ENCODE assay signal across 16 mouse cellular contexts in genomic region chr17:51358362-51358739, GRCm38 (mm10).
A peak's percentile ranks its signal among the peaks of the same experiment; 100 is the strongest.
DNase-seq lines count a peak whose midpoint lies in the region; ATAC-seq and TF ChIP-seq lines count a peak whose summit lies in the region.
"Had no signal": no experiment of that assay in that cellular context is flagged by ENCODE, and none has a peak within 500 bp of the region (broad histone marks: within the 10 kb centered on the region; RNA-seq: fewer than 3 reads in every experiment).

No protein-coding gene starts in this region.

- ATAC-seq in embryonic facial prominence, embryonic 11.5 days (replicated peaks; ENCODE audit: insufficient number of reproducible peaks, low FRiP score, low TSS enrichment, low read depth) = peak; percentile 52; the same call in 1 of the 2 replicates
- ATAC-seq in forebrain, embryonic 15.5 days (replicated peaks) = peak; percentile 77
- peak; percentile 71 for ATAC-seq in midbrain, embryonic 12.5 days (ENCODE audit: low FRiP score, low read depth)
- ATAC-seq: liver, embryonic 12.5 days; Patski had no signal

- H3K9me3 ChIP-seq in embryonic facial prominence, embryonic 11.5 days (replicated peaks; ENCODE audit: control insufficient read depth, low read length) = no peaks in the 10 kb centered on the region
- H3K9me3 ChIP-seq in embryonic facial prominence, embryonic 10.5 days = no peaks in the 10 kb centered on the region
- no peaks in the 10 kb centered on the region for H3K9me3 ChIP-seq in MEL (replicated peaks; ENCODE audit: insufficient read depth, low read length)
- H3K9me3 ChIP-seq in forebrain, embryonic 15.5 days = no peaks in the 10 kb centered on the region
- H3K9me3 ChIP-seq in midbrain, embryonic 12.5 days = no peaks in the 10 kb centered on the region
- H3K9me3 ChIP-seq: heart, embryonic 12.5 days; liver, embryonic 12.5 days had no signal

- WGBS in embryonic facial prominence, embryonic 11.5 days = 36% methylated on average over 4 of the region's 4 CpGs
- WGBS in embryonic facial prominence, embryonic 10.5 days = 59% methylated on average over 4 of the region's 4 CpGs
- WGBS in forebrain, embryonic 15.5 days = 3% methylated on average over 4 of the region's 4 CpGs
- WGBS in midbrain, embryonic 12.5 days = 40% methylated on average over 4 of the region's 4 CpGs

- no peak overlapping the region for H3K27ac ChIP-seq in embryonic facial prominence, embryonic 11.5 days (replicated peaks; ENCODE audit: low read depth, low read length)
- H3K27ac ChIP-seq in embryonic facial prominence, embryonic 10.5 days (replicated peaks) = no peak overlapping the region
- no peak overlapping the region for H3K27ac ChIP-seq in MEL (ENCODE audit: control insufficient read depth, low read depth, low read length)
- no peak overlapping the region for H3K27ac ChIP-seq in forebrain, embryonic 15.5 days (replicated peaks)
- no peak overlapping the region for H3K27ac ChIP-seq in midbrain, embryonic 12.5 days (replicated peaks)
- H3K27ac ChIP-seq: liver, embryonic 12.5 days; macrophage had no signal

- DNase-seq in embryonic facial prominence, embryonic 11.5 days (ENCODE audit: low spot score) = no peak
- no peak for DNase-seq in embryonic facial prominence, embryonic 10.5 days (ENCODE audit: low spot score)
- peak; percentile 65 for DNase-seq in MEL (ENCODE audit: low read depth, low spot score)
- no peak for DNase-seq in B cell, adult 2 months
- DNase-seq in cerebellum, adult 18-20 months = no peak
- DNase-seq in cerebellum, adult 11 months = no peak
- DNase-seq: cerebellum, postnatal 36 days; gastrocnemius, postnatal 10 days; kidney, adult 8-10 months; spleen, adult 18-20 months had no signal

- no peaks in the 10 kb centered on the region for H3K79me2 ChIP-seq in MEL (ENCODE audit: control insufficient read depth, insufficient read depth, low read length, poor library complexity)

- TF ChIP-seq CTCF in MEL (IDR thresholded peaks at IDR 0.05 in 2 of 3, conservative IDR thresholded peaks at IDR 0.05 in 1 of 3; ENCODE audit: control insufficient read depth in 1 of 3, insufficient read depth in 1 of 3, low read depth in 2 of 3, low read length in 3 of 3, poor library complexity in 1 of 3, severe bottlenecking in 1 of 3) = no peak

- no peak overlapping the region for H3K9ac ChIP-seq in embryonic facial prominence, embryonic 11.5 days (replicated peaks; ENCODE audit: low read length)
- no peak overlapping the region for H3K9ac ChIP-seq in MEL (ENCODE audit: control insufficient read depth, low read depth, low read length, poor library complexity, severe bottlenecking)
- H3K9ac ChIP-seq in forebrain, embryonic 15.5 days (replicated peaks) = no peak overlapping the region
- H3K9ac ChIP-seq in midbrain, embryonic 12.5 days (replicated peaks) = no peak overlapping the region
- H3K9ac ChIP-seq: heart, embryonic 12.5 days; liver, embryonic 12.5 days had no signal

- TF ChIP-seq POLR2A in MEL (IDR thresholded peaks at IDR 0.05; ENCODE audit: control insufficient read depth in 1 of 2, insufficient read depth in 1 of 2, low read depth in 1 of 2, low read length in 2 of 2, poor library complexity in 1 of 2) = no peak

- TF ChIP-seq RAD21 in MEL (IDR thresholded peaks at IDR 0.05; ENCODE audit: low read depth, low read length) = no peak

- no peak for TF ChIP-seq EP300 in MEL (IDR thresholded peaks at IDR 0.05; ENCODE audit: low read depth in 1 of 2, low read length in 2 of 2)

- no peaks in the 10 kb centered on the region for H3K27me3 ChIP-seq in embryonic facial prominence, embryonic 11.5 days (ENCODE audit: control insufficient read depth, insufficient read depth, low read length)
- no peaks in the 10 kb centered on the region for H3K27me3 ChIP-seq in embryonic facial prominence, embryonic 10.5 days (replicated peaks; ENCODE audit: low read depth, poor library complexity, severe bottlenecking)
- H3K27me3 ChIP-seq in MEL (ENCODE audit: control insufficient read depth in 1 of 2, insufficient read depth in 2 of 2, low read length in 2 of 2) = no peaks in the 10 kb centered on the region
- H3K27me3 ChIP-seq in forebrain, embryonic 15.5 days = no peaks in the 10 kb centered on the region
- no peaks in the 10 kb centered on the region for H3K27me3 ChIP-seq in midbrain, embryonic 12.5 days
- H3K27me3 ChIP-seq: heart, embryonic 12.5 days; liver, embryonic 12.5 days had no signal

- no peaks in the 10 kb centered on the region for H3K36me3 ChIP-seq in embryonic facial prominence, embryonic 11.5 days (replicated peaks; ENCODE audit: control insufficient read depth, insufficient read depth, low read depth, low read length)
- H3K36me3 ChIP-seq in embryonic facial prominence, embryonic 10.5 days (replicated peaks) = no peaks in the 10 kb centered on the region
- H3K36me3 ChIP-seq in MEL (ENCODE audit: control insufficient read depth in 1 of 2, insufficient read depth in 2 of 2, low read length in 2 of 2) = no peaks in the 10 kb centered on the region
- H3K36me3 ChIP-seq in forebrain, embryonic 15.5 days = no peaks in the 10 kb centered on the region
- H3K36me3 ChIP-seq in midbrain, embryonic 12.5 days = no peaks in the 10 kb centered on the region
- H3K36me3 ChIP-seq: heart, embryonic 12.5 days; liver, embryonic 12.5 days had no signal

- H3K4me1 ChIP-seq in embryonic facial prominence, embryonic 11.5 days (ENCODE audit: control insufficient read depth, insufficient read depth, low read length) = no peaks in the 10 kb centered on the region
- H3K4me1 ChIP-seq in embryonic facial prominence, embryonic 10.5 days = no peaks in the 10 kb centered on the region
- peaks cover 0 to 3% of the 10 kb centered on the region in 2 experiments; a peak in 1 of 4 replicates for H3K4me1 ChIP-seq in MEL (ENCODE audit: control insufficient read depth in 1 of 2, insufficient read depth in 2 of 2, low read length in 2 of 2)
- peaks cover 5% of the 10 kb centered on the region; the same call in 1 of the 2 replicates for H3K4me1 ChIP-seq in forebrain, embryonic 15.5 days
- H3K4me1 ChIP-seq in midbrain, embryonic 12.5 days = peaks cover 7% of the 10 kb centered on the region; the same call in 1 of the 2 replicates
- H3K4me1 ChIP-seq: heart, embryonic 12.5 days; liver, embryonic 12.5 days had no signal

- no peak overlapping the region for H3K4me2 ChIP-seq in embryonic facial prominence, embryonic 11.5 days (ENCODE audit: low read depth, low read length)
- H3K4me2 ChIP-seq in forebrain, embryonic 15.5 days (replicated peaks) = no peak overlapping the region
- no peak overlapping the region for H3K4me2 ChIP-seq in midbrain, embryonic 12.5 days (replicated peaks)
- H3K4me2 ChIP-seq: heart, embryonic 12.5 days; liver, embryonic 12.5 days had no signal

- no peak overlapping the region for H3K4me3 ChIP-seq in embryonic facial prominence, embryonic 11.5 days (ENCODE audit: low read depth, low read length)
- no peak overlapping the region for H3K4me3 ChIP-seq in embryonic facial prominence, embryonic 10.5 days
- H3K4me3 ChIP-seq in MEL (ENCODE audit: control insufficient read depth in 1 of 2, insufficient read depth in 1 of 2, low read depth in 2 of 2, low read length in 2 of 2) = no peak overlapping the region
- no peak overlapping the region for H3K4me3 ChIP-seq in forebrain, embryonic 15.5 days
- H3K4me3 ChIP-seq in midbrain, embryonic 12.5 days = no peak overlapping the region
- H3K4me3 ChIP-seq: heart, embryonic 12.5 days; liver, embryonic 12.5 days had no signal

TF ChIP-seq in MEL, 35 proteins besides CTCF, POLR2A, EP300 and RAD21:
- TF ChIP-seq CHD1 (IDR thresholded peaks at IDR 0.05; ENCODE audit: low read depth, low read length) (no peak), ZMIZ1 (IDR thresholded peaks at IDR 0.05; ENCODE audit: low read depth, low read length) (no peak), USF1 (IDR thresholded peaks at IDR 0.05; ENCODE audit: low read depth, low read length) (peak; percentile 36; the same call in 1 of the 2 replicates), MYC (IDR thresholded peaks at IDR 0.05; ENCODE audit: low read depth, low read length) (0 out of 2 replicates have a peak, but pooled peaks have one; percentile 24), UBTF (IDR thresholded peaks at IDR 0.05; ENCODE audit: borderline replicate concordance, insufficient read depth, low read depth, low read length) (no peak), MXI1 (IDR thresholded peaks at IDR 0.05; ENCODE audit: low read depth, low read length) (peak; percentile 23; the same call in 1 of the 2 replicates)
